Comparison of ENCODE assay signal across 21 mouse cellular contexts in the genomic region with DNA sequence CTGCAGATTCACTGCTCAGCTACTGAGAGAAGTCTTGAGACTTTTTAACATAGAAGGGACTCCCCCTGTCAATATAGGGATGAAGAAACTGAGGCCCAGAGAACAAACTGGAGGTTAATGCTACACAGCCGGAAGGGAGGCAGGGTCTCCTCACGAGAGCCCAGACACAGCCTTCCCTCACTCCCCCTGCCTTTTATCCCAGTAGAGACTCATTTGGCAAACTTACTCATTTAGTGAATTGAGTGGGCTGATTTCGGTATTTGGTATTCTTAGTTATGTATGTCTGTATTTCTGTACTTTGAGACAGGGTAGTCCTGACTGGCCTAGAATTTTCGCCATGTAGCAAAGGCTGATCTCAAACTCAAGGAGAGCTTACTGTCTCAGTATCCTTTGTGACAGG. TPM values are rescaled to one million over a fixed set of nuclear protein-coding genes. Genes with fewer than 3 reads are reported as not detected.
"Had no signal": no experiment of that assay in that cellular context is flagged by ENCODE, and none has a peak within 500 bp of the region (broad histone marks: within the 10 kb centered on the region; RNA-seq: fewer than 3 reads in every experiment).

No protein-coding gene starts in this region.

- H3K36me3 ChIP-seq: lung, embryonic 15.5 days; midbrain, embryonic 13.5 days; midbrain, embryonic 15.5 days; neural tube, embryonic 12.5 days had no signal

- H3K4me3 ChIP-seq: lung, embryonic 15.5 days; megakaryocyte, embryonic 14.5 days; midbrain, embryonic 13.5 days; midbrain, embryonic 15.5 days; neural tube, embryonic 12.5 days had no signal

- H3K4me1 ChIP-seq: lung, embryonic 15.5 days; midbrain, embryonic 13.5 days; midbrain, embryonic 15.5 days; neural tube, embryonic 12.5 days had no signal

- H3K4me2 ChIP-seq: lung, embryonic 15.5 days; midbrain, embryonic 11.5 days; midbrain, embryonic 13.5 days; midbrain, embryonic 15.5 days; neural tube, embryonic 12.5 days had no signal

- H3K9me3 ChIP-seq: lung, embryonic 15.5 days; megakaryocyte, embryonic 14.5 days; midbrain, embryonic 13.5 days; midbrain, embryonic 15.5 days; neural tube, embryonic 12.5 days had no signal

- DNase-seq: liver, postnatal 0 days; lung, adult 2 months; lung, postnatal 14 days; lung, postnatal 36 days; right cerebral cortex, postnatal 14 days; thymus, adult 18-20 months; thymus, postnatal 25 days; thymus, postnatal 4 days had no signal

- H3K27ac ChIP-seq: lung, embryonic 15.5 days; macrophage; midbrain, embryonic 13.5 days; midbrain, embryonic 15.5 days; neural tube, embryonic 12.5 days had no signal

- H3K9ac ChIP-seq: liver, postnatal 0 days; lung, embryonic 15.5 days; midbrain, embryonic 13.5 days; midbrain, embryonic 15.5 days; neural tube, embryonic 12.5 days had no signal

- H3K27me3 ChIP-seq: lung, embryonic 15.5 days; midbrain, embryonic 13.5 days; midbrain, embryonic 15.5 days; neural tube, embryonic 12.5 days had no signal

RNA-seq across cellular contexts. Expression of a gene that starts 51.4 kb away (rescaled TPM):
- total RNA-seq: megakaryocyte progenitor cell, adult 5-6 weeks; midbrain, postnatal 0 days; monocyte, adult 5-6 weeks; neutrophil, adult 5-6 weeks had no signal
- polyA plus RNA-seq: lung, embryonic 15.5 days; lung, postnatal 0 days; macrophage; midbrain, embryonic 11.5 days; midbrain, embryonic 15.5 days; midbrain, postnatal 0 days; spleen, adult 2 months had no signal
